Mouse (Mus musculus): Measurements from ENCODE around the gene Ppp2r1b. TPM values are rescaled to one million over a fixed set of nuclear protein-coding genes. Genes with fewer than 3 reads are reported as not detected.

Ppp2r1b gene
- total RNA-seq, 2 experiments from 2014 or later = 40.0 to 47.9 TPM

DNA sequence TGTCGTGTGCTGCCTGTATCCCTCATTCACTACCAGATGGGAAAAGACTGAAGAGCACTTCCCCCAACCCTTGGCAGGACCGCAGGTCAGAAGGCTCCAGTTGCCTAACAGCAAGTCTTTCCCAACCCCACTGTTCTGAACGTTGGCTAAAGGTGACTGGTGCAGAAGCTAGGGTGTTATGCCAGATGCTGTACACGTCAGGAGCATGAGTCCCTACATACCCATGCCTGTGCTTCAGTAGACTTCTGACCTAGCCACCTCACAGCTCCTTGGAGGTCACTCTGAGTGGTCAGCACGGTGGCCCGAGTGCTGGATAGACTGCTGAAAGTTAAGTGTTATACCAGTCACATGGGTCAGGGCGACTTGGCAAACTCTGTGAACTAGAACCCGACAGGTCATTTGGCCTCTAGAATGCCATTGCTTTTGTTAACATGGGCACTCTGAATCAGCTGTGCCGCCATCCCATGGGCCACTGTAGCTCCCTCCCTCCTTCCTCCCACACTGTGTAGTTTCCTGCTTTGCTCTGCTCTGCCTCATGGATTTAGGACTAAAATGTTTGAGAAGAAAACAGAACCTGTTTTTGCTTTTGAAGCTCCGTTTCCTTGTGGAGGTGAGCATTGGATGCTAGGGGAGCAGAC lies 9.9 kb upstream of the Ppp2r1b start:
- ATAC-seq (replicated peaks; ENCODE audit: poor library complexity) = peak; percentile 90

DNA sequence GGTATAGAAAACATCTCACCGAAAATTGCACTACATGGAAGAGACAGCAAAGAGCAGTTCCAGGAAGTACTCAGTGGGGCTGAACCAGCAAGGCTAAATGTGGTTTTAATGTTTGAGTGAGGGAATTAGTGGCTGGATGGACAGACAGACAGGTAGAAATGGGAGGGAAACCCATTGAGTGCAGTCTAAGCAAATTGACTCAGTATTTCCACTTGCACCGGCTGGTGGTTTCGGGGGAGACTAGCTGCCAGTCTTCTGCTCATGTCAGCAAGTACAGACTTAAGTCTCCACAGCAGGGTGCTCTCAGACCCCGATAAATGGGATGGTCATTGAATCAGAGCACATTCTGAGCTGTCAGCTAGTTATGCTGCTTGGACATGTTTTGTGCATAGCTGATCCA lies 9.0 kb upstream of the Ppp2r1b start:
- no peak for ATAC-seq (replicated peaks; ENCODE audit: poor library complexity)

DNA sequence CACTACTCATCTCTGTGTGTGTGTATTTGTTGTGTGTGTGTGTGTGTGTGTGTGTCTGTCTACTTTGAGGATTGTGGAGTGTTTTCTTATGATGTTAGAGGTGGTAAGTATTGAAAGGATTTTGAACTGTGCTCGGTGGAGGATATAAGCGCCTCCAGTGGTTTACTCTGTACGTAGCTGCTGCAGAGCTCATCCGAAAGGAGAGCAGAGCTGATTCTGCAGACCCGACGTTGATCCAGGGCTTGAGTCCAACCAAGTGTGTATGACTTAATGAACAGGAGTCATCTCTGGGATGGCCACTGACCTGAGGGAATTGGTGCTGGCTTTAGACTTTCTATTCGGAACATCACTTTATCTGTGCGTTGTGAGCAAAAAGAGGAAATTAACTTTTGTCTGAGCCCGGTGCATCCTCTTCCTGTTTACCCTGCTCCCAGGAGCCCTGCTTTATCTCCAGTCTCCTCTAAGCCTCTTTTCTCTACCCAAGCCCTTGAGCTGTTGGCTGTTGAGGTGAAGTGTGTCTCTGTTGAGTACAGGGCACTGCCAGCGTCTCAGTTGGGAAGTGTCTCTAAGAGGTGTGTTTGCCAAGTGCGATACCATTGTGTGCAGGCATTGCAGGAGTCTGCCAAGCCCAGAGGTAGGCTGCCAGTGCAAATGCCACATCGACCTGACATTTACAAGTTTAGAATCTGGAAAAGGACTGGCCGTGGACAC lies 3.9 kb upstream of the Ppp2r1b start:
- ATAC-seq (replicated peaks; ENCODE audit: poor library complexity) = peak; percentile 86

DNA sequence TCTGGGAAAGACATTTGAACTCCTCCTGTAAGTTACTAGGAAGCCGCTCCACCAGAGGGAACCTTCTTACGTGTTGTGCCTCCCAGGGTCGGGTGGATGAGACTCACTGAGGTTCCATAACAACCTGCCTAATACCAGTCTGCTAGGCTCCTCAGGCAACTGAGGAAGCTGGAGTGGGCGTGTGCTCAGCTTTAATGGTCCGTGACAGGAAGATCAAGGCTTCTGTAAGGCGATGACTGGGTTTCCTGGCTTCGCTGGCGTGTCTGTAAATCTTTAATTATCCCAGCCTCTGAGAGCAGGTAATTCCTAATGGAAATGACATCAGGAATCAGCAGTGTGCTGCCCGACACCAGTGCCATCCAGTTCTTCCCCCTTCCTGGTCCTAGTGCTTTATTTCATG lies 446 bp downstream of the Ppp2r1b start:
- no peak for ATAC-seq (replicated peaks; ENCODE audit: poor library complexity)

DNA sequence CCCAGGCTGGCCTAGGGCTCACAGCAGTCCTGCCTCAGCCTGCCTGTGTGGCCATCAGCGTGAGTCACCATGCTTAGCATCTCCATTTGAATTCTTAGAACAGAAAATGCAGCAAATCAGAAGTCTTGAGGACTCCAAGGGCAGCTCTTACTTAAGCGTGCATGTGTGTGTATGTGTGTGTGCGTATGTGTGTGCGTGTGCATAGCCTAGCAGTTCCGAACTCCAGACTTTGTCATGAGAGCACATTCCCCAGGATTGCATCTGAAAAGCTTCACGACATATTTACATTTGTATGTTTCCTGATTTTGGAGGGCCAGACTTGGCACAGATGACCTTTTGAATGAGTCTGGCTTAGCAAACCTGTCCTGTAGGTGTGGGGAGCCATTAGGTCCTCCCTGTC lies 2.0 kb downstream of the Ppp2r1b start:
- no peak for ATAC-seq (replicated peaks; ENCODE audit: poor library complexity)

DNA sequence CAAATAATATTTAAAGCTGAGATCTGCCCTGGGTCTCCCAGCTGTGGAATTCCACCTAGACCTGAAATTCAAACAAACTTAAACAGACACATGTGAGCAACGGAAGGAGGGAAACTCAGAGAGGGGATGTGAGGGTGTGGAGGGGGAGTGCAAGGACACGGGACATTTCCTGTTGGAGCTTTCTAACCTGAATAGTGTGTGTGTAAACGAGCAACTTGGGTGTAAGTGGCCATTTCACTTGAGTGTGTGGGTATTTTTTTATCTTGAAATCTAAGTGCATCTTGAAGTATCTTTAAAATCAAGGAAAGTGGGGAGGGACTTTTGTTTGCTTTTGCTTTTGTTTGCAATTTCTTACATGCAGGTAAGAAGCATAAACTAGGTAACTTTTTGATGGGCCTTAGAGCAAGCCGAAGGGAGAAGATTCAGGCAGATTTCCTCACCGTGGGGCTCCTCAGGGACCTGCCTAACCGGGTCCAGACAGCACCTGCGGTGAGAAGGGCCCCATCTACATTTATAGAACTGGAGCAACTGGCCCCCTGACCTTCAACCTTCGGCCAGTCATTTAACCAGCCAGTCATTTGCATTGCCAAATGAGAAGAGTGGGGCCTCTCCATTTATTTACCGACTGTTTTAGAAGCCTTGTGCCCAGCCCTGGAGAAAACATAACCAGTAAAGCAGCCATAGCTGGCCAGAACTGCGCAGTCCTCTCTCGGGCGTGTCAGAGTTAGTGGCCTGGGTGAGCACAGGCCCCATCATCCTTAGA lies 2.7 kb downstream of the Ppp2r1b start:
- no peak for ATAC-seq (replicated peaks; ENCODE audit: poor library complexity)

DNA sequence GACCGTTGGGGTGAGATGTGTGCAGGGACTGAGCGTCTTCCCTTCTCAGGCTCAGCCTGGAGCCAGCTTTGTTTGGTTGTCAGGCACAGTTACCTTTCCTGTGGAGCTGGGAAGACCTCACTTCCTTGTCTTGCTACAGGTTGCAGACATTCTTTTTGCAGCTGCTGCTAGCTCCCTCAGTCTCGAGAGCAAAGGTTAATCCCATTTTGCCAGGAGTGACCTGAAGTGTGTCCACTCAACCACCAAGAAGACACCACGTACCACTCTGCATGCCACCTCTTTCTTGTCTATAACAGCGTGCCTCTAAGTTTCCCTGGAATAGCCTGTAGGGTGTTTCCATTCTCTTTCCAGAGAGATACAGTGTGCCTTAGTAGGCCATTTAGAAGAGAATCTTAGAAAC lies 3.7 kb downstream of the Ppp2r1b start:
- no peak for ATAC-seq (replicated peaks; ENCODE audit: poor library complexity)

DNA sequence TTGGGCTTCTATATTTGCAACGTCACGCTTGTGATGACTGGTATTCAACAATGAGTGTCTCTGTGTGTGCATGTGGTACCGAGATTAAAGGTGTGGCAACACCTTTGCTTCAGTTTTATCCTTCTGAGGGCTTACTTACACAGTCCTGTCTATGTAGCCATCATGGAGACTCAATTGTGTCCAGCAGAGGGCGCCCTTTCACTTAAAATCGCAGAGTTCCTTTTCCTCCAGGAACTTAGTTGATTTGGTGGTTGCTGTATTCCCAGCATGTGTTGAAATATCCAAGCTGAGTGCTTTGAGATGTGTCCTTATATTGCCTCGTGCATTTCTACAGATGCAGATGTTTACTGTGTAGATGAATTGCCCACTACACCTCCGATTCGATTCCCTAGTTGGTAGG lies 4.1 kb downstream of the Ppp2r1b start:
- ATAC-seq (replicated peaks; ENCODE audit: poor library complexity) = peak; percentile 47

DNA sequence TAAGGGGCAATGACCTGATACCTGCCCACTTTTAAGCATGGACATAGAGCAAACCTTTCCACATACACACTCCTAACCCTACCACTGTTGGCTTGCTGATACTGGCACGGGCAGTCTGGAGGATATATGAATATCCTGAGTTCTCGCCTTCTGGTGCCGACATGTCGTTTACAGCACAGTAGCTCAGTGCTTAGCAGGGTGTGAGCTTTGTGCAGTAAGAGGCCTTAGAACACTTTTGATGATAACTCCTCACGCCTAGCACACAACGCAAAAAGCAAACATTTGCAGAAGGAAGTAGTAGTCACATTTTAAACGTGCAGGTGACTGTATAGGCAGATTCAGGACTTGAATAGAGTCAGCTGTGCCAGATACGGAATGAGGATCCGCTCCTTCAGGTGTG lies 4.7 kb downstream of the Ppp2r1b start:
- ATAC-seq (replicated peaks; ENCODE audit: poor library complexity) = no peak

DNA sequence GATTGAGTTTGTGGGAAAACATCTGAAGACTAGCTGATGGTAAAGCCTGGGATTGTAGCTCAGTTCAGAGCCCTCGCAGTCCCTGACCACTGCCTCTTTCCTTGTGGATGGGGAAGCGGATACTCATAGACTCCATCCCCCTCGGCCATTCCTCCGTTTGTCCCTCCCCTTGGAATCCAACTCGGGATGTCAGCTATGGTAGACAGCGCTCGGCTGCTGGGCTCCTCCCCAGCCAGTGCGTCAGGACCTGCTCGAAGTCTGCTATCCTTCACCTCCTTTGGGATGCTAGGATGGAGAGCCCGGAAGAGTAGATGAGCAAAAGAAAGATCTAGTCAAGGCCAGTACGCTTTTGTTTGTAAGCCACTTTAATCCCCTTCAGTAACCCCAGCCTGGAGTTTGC lies 5.2 kb downstream of the Ppp2r1b start:
- no peak for ATAC-seq (replicated peaks; ENCODE audit: poor library complexity)

DNA sequence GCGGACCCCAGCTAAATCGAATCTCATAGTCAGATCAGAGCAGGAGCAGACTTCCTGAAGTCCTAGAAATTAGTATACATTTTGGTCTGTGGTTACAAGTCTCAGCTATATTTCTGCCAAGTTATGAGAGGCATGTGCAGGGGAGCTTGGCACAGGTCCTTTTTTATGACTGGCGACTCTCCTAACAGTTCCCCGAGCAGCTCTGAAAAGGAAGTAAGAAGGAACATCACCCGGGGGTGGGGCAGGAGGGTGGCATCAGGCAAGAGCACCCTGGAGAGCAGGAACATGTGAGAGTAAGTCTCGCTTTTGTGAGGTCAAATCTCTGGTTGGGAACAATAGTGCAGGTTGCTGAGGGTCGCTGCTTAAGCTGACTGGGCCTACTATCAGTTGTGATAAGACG lies 5.6 kb downstream of the Ppp2r1b start:
- ATAC-seq (replicated peaks; ENCODE audit: poor library complexity) = peak; percentile 30

DNA sequence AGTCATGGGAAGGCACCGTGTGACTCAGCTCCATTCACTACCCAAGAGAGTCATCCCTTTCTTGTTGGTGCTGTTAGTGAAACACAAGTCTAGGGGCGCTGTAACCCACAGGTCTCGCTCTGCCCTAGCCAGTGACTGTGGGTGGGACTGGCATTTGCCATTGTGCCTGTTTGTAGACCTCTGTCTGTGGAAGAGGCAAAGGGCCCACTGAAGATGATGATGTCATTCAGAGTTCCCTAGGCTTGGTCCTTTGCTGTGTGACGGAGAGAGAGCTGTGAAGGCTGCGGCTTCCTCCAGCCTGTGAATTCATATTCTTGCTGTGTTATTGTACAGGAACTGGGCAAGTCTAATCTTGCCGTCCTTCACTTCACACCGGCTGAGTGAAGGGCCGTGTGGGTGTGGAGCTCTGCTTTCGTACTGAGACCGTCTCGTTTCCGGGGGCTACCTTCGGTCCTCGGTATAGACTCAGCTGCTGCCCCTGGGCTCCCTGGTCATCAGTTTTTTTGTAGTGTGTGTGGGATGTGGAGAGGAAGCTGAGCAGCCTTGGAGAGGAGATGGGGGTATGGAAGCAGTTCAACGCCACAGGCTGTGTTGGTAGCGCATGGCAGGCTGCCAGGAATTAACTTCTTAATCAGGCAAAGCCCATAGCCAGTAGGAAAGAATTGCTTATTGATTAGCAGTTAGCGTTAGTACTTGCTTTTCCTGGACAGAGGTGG lies 7.7 kb downstream of the Ppp2r1b start:
- ATAC-seq (replicated peaks; ENCODE audit: poor library complexity) = peak; percentile 27

DNA sequence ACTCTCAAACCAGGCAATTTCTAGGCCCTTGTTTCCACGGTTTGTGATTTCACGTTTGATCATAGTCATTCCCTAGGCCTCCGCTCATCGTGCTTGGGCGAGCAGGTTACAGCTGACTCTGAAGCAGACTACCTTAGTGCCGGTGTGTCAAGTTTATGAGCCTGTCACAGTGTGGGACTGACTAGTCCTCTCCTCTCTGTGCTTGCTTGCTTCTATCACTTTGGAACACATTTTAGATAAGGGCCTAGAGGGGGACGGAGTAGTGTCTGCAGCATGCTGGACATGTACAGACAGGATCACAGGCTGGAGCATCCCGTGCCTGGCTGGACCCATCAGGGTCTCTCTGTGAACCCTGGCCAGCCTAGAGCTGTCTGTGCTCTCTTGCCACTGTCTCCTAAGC lies 9.3 kb downstream of the Ppp2r1b start:
- ATAC-seq (replicated peaks; ENCODE audit: poor library complexity) = 0 out of 2 replicates have a peak, but pooled peaks have one; percentile 5

DNA sequence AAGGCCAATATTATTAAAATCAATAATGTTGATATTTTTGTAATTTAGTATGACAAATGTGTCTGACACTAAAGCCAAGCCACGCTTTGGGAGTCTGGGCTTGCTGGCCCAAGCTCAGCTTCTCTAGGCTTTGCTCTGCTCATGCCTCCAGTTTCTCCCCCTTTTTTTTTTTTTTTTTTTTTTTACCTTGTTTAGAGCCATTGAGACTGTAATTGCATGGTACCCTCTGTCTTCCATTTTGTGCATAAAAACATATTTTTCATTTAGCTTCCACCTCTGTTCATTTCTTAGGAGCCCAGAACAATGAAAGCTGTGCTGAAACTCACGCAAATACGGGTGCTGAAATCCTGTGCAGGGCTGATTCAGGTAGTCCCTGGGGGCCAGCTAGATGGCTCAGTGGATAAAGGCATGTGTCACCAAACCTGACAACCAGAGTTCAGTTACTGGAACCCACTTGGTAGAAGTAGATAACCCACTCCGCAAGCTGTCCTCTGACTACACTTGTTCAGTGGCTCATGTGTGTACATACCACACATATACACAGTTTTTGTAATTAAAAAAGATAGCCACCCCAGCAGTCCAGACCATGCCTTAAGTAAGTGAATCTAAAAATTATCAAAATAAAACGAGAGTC lies 10.1 kb downstream of the Ppp2r1b start:
- peak; percentile 23; the same call in 1 of the 2 replicates for ATAC-seq (replicated peaks; ENCODE audit: poor library complexity)

DNA sequence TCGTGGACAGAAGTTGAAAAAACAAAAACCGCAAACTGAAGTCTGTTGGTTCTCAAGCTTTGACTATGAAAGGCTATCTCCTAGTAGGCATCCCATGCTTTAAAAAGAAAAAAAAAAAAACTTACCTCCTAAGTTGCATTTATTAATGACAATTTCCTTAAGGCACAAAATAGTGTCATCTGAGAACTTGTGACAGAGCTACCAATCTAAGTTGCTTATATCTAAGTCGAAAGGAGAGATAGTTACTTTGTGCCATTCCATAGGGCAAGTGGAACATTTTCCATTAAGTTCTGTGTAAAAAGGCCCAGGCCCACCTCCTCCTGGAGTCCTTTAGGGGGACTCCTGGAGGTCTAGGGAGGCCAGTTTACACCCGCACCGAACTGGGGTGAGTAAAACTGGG lies 10.7 kb downstream of the Ppp2r1b start:
- no peak for ATAC-seq (replicated peaks; ENCODE audit: poor library complexity)

DNA sequence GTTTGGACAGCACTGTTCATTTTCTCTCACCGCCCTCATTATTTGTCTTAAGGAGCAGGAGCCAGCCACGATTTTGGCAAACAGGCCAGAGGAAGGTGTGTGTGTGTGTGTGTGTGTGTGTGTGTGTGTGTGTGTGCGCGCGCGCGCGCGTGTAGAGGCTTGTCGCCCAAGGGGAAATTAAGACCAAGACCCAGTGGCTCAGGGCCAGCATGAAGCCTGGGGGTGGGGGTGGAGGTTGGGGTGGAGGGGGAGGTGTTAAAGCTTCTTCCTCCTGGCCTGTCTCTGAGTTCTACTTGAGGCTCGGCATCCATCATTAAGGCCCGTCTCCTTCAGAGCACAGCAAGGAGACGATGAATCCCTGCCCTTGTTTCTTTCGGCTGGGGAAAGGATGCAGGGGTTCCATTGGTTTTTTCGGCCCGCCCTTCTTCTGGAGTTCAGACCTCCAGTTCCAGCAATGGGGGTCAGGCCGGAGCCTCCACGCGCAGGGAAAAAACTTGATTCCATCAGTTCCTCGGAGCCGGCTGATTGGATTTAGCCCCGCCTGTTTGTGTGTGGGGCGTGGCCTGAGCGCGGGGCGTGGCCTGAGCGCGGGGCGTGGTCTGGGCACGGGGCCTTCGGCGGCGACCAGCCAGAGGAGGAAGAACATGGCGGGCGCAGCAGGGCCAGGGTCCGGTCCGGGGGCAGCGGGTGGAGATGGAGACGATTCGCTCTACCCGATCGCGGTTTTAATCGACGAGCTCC lies 11.4 kb downstream of the Ppp2r1b start:
- ATAC-seq (replicated peaks; ENCODE audit: poor library complexity) = peak; percentile 75

DNA sequence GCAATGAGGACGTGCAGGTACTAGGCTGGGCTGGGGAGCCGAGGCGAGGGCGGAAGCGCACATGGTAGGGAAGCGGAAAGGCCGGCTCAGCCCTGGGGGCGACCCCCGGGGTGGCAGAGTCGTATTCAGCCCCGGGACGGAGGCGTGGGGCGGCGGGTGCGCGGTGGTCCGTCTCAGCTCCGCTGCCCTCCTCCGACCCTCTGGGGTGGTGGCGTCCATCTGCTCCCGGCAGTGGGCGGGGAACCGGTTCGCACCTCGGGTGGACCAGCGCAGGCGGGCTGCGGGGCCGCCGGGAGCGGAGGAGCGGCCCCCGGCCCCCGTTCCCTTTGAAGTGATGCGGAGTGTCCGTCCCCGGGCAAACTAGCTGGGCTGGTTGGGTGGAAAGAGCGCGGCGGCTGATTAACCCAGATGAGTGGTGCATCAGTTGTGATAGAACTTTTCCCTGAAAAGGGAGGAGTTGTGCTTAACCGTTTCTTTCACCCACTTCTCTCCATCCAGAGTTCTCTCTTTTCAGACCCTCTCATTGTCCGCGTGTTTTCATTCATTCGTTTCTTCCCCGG lies 12.1 kb downstream of the Ppp2r1b start:
- ATAC-seq (replicated peaks; ENCODE audit: poor library complexity) = peak; percentile 0; the same call in 1 of the 2 replicates

DNA sequence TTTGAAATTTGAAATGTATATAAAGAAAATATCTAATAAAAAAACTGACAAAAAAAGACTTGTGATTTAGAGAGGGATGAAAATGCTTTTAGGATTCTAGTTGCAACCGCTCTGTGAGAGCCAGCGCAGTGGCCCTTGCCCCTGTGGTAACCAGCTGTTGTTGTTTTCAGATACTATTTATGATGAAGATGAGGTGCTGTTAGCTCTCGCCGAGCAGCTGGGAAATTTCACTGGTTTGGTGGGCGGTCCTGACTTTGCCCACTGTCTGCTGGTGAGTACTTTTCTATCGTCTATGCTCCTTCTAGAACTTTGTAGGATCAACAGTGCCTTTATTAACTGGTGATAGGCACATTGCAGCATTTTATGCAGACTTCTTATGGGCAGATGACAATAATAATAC lies 13.6 kb downstream of the Ppp2r1b start:
- ATAC-seq (replicated peaks; ENCODE audit: poor library complexity) = no peak

DNA sequence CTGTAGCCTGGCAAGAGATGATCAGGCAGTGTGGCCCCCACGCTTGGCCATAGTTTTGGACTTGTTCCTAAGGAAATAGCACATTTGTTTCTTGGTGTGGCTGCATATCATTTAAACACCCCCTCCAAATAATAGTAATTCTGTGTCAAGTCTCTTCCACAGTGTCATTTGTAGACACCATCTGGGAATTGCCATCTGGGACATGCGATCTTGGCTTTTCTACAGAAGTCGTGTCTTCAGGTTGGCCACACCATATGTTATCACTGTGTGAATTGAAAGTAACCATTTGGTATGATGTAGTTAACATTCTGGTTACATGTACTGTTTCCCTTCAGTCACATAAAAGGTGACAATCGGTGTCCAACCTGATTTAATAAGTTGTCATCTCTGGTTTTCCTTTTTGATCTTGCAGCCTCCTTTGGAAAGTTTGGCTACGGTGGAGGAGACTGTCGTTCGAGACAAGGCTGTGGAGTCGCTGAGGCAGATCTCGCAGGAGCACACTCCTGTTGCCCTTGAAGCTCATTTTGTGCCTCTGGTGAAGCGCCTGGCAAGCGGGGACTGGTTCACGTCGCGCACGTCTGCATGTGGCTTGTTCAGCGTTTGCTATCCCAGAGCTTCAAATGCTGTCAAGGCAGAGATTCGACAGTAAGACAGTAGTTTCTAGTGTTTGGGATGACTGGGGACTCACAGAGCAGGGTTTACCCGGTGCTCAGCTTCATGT lies 16.2 kb downstream of the Ppp2r1b start:
- no peak for ATAC-seq (replicated peaks; ENCODE audit: poor library complexity)
